Mouse (Mus musculus) heart, postnatal 10 days (tissue): ENCODE results near the gene Pls3. TPM values are rescaled to one million over a fixed set of nuclear protein-coding genes. Genes with fewer than 3 reads are reported as not detected.

Experiments used
- DNase-seq, 2 experiments: peaks; one replicate each; pipeline ENCODE4 v3.0.0; 2021
- intact Hi-C: fragments of 180-260 bp; cut with DNase I; formaldehyde crosslinking; loops from one replicate; pipeline ENCODE4 v1.15.1; 2025
- total RNA-seq, 2 experiments: library from RNA; stranded (reverse); gene quantifications; 2 replicates each; pipeline ENCODE4 v1.2.3; 2021

The Pls3 gene
- total RNA-seq: 10 to 100 TPM; 84.2 to 87.0 TPM

DNA sequence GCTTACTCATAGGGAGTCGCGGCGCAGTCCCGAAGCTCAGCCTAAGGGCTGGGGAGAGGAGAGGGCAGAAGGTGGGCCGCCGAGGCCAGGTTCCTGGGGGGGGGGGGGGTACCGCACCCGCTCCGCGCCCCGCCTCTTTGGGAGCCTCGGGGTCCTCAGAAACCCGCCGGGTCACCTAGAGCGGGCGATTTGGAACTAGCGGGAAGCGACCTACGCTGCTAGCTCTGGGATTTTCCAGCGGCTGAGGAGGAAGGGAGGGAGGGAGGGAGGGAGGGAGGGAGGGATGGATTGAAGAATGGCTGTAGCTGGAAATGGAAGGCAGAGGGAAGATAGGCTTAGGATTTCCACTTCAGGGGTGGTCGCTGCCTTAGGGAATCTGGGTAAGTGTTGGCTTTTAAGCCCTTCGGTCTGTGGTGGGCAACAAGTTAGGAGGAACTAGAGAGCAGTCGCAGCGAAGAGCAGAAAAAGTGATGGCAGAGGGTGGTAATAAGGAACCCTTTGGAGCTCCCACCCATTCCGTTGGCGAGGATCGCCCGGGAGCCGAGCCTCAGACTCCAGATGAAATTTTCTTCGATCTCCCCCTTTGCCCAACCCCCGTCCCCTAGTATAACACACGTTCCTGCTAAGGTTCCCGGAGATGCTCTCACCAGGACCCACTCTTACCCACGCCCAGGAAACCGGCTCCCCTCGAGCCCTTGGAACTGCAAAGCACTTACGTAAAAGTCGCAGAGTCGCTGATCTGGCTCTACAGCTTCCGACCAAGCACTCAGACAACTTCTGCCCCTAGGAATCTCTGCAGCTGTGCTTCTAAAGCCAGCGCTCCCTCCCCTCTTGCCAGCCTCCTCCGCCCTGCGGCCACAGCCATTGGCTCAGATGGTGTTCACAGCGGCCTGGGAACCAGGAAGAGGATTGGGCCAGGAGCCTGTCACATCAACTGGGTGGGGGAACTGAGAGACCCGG is at the start of gene Pls3:
TSS of gene Pls3 (minus strand) at position 851 of the 960 bp plus-strand sequence.
- intact Hi-C loops: loop anchor here (1.0 to 5.0 kb wide), 3 partner anchors 56 to 328 kb away; no protein-coding TSS in a partner anchor
- DNase-seq: peak; percentile 86 to 88

DNA sequence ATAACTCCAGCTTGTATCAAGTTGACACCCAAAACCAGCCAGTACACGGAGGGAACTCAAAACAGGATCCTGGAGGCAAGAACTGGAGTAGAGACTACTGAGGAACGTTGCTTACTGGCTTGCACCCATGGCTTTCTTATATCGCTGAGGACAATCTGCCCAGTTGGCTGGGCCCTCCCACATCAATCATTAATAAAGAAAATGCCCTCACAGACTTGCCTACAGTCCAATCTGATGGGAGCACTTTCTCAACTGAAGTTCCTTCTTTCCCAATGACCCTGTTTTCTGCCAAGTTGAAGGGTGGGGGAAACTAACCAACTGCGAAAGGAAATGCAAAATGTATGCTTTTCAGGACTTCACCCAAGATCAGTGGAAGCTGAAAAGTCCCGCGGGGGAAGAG is 20.7 kb upstream of the Pls3 start:
- intact Hi-C loops: no loop called here
- DNase-seq: no peak

DNA sequence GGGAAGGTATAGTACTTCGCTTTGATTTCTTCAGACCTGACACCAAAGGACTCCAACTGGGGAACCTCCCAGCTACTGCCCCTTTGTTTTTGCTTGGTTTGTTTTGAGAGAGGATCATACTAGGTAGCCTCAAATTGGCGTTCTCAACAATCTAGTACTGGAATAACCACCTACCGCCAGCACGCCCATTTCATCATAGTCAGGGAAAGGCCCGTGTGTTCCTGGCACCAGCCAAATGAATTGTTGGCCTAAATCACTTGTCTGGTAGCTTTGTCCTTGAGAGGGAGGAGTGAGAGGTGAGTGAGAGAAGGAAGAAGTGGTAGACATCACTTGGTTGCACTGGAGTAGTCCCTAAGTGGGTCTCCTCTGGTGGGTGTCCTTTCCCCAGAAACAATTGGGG is 584 bp upstream of the Pls3 start:
- intact Hi-C loops: loop anchor here (1.0 to 5.0 kb wide), 2 partner anchors 57 to 247 kb away; no protein-coding TSS in a partner anchor
- peak in 1 of 2 experiments; percentile 4 for DNase-seq

DNA sequence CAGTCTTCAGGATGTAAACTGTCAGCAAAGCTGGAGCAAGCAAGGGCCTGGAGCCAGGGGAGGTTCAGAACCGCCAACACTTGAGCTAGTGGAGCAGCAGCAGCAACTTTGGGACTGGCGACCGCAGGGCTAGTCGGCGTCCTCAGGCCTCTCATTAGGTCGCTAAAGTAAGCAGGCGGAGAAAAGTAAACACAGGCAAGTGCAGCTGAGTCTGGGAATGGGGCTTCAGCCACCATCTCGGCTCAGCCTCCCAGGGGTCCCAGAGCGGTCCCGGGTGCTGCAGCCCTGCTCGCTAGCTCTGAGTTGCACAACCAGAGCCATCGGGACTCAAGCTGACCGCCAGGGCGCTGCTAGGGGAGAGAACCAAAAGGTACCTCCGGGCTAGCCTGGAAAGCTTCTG is 1.2 kb downstream of the Pls3 start:
- DNase-seq: peak; percentile 46 to 49
- intact Hi-C loops: loop anchor here (2.0 to 5.0 kb wide), 2 partner anchors 21 to 328 kb away; no protein-coding TSS in a partner anchor

DNA sequence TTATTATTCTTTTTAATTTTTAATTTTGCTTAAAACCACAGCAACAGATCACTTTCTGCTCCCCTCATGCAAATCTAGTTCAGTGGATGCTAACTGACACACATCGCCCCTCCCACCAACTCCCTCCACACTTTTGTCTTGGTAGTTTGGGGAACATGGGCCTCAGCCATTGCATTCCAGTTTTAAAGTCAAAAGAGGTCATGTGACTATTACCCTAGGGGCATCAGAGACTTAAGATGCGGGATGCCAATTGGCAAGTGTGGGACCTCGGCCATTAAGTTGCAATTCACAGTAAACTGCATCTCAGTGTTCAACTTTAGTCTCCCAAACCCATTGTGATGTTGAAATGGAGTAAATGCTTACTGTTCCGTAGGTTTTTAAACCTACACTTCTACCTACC is 1.7 kb downstream of the Pls3 start:
- DNase-seq: peak in 1 of 2 experiments; percentile 4

DNA sequence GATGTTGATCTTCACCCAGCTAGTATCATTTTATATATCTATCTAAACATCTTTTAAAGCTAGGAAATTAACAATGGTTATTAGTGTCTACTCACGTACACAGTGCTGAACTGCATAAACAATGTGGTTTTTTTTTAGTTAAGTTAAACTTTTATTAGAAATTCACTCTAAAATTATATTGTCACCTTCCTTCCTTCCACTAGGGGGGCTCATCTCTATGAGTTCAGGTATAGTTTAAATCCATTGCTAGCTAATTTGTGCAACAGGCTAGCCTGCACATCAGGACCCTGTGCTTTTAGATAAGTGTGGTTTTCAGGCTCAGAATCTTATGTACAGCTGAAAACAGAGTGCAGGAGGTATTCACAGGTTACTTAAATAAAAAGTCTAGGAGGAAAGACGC is 3.1 kb downstream of the Pls3 start:
- intact Hi-C loops: loop anchor here (2.0 to 5.0 kb wide), 2 partner anchors 19 to 330 kb away; no protein-coding TSS in a partner anchor

More for the DNA sequence above, 1.7 kb downstream of the Pls3 start:
- intact Hi-C loops: loop anchor here (2.0 to 5.0 kb wide), 2 partner anchors 20 to 329 kb away; no protein-coding TSS in a partner anchor

DNA sequence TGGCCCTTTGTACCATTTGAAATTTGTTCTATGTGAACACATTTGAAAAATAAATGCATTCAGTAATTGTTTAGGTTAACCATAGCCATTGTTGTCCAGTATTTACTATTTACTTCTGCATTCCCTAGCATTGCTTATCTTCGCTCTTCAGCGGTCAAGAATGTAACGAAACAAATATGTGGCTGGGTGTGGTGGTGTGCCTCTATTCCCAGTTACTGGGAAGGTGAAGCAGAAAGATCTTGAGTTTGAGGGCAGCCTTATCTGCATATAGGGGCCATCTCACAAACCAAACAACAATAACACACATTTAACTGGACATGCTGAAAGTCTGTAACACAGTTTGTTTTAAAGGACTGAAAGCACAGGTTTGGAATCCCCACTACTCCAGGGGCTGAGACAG is 13.3 kb downstream of the Pls3 start:
- DNase-seq: no peak
- intact Hi-C loops: no loop called here

More for the DNA sequence above, 3.1 kb downstream of the Pls3 start:
- no peak for DNase-seq

DNA sequence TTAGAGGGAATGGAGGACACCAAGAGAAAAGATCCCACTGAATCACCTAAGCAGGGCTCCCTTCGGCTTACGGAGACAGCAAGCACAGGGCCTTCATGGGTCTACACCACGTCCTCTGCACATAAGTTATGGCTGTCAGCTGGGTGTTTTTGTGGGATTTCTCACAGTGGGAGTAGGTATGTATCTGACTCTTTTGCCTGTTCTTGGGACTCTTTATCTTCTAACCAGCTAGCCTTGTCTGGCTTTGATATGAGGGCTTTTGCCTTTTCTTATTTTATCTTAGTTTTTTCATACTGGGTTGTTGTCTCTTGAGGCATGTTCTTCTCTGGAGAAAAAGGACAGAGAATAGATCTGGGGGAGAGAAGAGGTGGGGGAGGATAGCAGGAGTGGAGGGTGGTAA is 20.7 kb downstream of the Pls3 start:
- intact Hi-C loops: no loop called here

DNA sequence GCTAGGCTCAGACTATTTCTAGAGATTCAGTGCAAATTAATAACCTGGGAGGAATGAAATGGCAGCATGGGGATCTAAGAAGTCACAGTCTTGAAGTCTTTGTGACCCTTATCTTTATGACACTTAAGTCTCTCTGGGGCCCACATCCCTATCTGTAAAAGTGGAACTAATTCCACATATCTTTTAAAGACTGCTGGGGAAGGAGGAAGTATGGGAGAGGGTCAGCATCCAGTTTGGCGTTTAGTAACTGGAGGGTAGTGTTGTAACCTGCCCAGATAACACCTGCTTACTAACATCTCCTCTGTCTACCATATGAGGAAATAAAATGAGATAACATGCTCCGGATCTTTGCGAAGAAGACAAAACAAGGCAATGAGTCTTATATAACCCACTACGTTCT is 30.7 kb downstream of the Pls3 start:
- no peak for DNase-seq
- intact Hi-C loops: no loop called here

More for the DNA sequence above, 20.7 kb downstream of the Pls3 start:
- DNase-seq: no peak

DNA sequence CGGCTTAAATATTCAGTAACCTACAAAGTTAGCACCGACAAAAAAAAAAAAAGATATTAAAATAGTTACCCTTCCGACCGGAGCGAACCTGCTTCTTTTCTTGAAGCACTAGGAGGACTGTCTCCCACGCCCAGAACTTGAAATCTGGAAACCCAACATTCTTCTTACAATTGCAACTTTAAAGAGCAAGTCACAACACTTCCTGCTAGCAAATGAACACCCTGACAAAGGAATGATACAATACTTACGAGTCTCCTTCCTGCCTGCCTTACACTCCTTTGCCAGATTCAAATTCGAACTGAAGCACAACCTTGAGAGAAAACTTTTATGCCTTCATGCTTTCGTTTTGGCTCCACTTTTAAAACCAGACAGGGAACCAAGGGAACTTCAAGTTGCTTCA is 32.1 kb downstream of the Pls3 start:
- DNase-seq: peak; percentile 7 to 12
- intact Hi-C loops: no loop called here

DNA sequence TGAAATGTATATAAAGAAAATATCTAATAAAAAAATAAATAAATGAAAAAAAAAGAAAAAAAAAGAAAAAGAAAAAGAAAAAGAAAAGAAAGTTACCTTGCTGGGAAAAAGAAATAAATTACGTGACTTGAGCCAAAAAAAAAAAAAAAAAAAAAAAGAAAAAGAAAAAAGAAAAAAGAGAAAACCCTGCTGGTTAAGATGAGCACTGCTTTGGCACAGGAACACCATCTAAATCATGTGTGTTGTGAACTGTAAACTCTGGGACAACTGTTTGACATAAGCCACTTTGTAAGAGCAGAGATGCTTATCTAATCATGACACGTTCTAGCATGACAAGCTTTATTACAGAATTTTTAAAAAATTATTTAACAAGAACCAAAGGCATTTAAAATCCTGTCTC is 32.9 kb downstream of the Pls3 start:
- intact Hi-C loops: no loop called here
- DNase-seq: no peak

DNA sequence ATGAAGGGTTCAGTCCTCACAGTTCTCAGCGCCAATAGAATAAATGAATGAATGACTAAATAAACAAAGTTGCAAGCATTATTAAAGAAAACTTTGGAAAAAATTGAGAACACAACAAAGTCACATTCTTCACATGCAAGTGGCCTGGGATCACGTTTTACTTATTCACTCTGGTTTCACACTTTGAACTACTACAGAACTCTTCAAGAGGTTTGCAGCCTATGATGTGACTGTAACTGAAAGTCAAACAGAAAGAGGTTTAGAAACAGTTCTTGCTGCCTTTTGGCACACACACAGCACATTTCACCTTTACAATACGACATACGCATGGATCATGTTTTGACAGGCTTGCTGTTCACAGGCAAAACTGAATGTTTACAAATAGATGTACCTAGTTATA is 34.7 kb downstream of the Pls3 start:
- intact Hi-C loops: no loop called here
- no peak for DNase-seq

DNA sequence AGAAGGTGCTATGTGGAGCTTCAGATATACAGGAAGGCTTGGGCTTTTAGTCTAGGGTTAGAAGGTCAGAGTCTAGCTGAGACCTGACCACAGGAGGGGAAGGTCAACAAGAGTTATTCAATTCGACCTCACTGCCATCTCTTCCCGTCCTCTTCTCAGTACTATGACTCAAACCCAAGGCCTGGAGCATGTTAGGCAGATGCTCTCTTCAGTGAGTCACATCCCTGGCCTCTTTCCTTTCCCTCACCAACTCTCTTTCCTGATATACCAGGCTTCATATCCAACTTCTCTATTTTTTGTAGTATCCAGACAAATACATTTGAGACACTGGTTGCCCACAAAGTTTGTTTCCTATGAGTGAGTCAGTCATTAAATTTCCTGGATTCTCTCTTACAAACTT is 40.1 kb downstream of the Pls3 start:
- intact Hi-C loops: no loop called here
- DNase-seq: no peak

DNA sequence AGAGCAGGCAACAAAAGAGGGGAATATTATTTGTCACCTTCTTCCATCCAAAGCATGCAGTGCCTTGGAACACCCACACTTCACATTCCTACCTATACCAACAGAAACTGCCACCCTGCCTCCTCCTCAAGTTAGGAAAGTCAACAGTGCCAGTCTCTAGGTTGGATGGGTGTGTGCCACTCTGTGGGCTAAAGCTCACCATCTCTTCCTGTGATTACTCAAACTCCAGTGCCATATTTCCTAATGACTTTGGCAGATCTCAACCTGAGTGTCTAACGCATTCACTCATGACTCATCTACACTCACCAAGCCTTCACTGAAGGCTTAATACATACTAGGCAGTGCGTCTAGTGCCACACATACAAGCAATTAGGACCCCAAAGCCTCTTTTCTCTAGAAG is 40.7 kb downstream of the Pls3 start:
- no peak for DNase-seq
- intact Hi-C loops: no loop called here

DNA sequence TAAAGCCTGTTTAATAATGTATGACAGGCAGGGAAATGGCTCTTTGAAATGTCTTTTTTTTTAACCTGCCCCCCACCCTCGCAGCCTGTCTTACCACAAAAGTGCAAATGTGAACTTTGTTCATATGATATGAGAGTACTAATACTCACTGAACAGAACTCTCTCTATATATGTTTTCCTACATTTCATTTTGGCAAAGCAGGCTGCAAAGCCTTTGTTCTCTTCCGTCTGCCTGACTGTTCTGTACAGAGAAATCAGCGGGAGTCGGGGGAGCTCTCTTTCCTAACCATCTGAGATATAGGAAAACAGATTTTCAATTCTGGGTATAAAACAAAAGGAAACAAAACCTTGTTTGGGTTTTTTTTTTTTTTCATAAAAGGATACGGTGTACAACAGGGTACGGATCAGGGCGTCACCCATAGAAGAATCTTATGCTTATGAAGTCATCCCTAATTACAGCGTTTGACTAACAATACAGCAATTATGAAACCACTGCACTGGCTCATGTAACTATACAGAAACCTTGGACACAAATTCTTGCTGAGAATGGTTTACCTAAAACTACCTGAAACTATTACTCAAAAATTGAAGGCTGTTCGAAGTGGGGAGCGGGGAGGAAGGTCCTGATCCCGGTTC is 41.9 kb downstream of the Pls3 start:
- intact Hi-C loops: no loop called here
- peak; percentile 7 to 9 for DNase-seq

DNA sequence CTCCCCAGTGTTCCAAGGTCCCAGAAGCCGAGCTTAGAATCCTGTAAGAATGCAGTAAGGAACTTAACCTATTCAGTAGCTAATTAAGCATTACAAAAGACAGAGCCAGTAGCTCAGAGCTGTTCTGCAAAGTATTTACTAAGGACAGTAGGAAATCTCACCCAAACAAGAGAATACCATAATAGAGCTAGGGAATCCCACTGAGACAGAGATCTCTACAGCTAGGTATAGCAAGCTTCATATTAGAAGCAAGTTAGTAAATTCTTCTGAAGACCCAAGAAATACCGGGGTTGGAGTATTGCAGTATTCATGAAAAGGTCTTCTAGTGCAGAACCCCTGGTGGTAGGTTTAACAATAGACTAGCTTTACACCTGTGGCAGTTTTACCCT is 45.1 kb downstream of the Pls3 start:
- intact Hi-C loops: no loop called here

DNA sequence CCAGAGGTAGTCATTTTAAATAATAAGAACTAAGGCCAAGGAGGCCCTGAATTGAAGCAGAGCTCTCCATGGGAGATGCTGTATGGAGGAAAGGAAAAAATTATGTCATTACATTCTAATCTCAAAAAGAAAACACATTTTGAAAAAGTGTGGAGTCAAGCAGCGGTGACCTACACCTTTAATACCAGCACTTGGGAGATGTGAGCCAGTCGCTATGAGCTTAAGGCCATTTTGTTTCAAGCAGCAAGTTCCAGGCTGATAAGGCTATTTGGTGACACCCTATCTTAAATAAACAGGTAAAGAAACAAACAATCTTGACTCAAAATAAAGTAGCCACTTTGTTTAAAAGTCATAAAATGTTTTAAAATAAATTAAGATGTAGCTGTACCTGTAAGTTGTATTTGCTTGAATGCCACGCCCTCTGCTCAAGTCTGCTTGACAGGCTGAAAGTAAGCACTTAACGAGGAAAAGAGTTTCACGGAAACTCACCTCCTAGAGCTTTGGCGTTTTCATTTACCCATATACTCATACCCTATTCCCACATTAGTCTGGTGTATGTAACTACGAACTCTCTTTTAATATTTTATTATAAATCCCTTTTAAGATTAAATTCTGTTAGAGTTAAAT is 45.6 kb downstream of the Pls3 start:
- no peak for DNase-seq
- intact Hi-C loops: no loop called here

More for the DNA sequence above, 45.1 kb downstream of the Pls3 start:
- DNase-seq: no peak

DNA sequence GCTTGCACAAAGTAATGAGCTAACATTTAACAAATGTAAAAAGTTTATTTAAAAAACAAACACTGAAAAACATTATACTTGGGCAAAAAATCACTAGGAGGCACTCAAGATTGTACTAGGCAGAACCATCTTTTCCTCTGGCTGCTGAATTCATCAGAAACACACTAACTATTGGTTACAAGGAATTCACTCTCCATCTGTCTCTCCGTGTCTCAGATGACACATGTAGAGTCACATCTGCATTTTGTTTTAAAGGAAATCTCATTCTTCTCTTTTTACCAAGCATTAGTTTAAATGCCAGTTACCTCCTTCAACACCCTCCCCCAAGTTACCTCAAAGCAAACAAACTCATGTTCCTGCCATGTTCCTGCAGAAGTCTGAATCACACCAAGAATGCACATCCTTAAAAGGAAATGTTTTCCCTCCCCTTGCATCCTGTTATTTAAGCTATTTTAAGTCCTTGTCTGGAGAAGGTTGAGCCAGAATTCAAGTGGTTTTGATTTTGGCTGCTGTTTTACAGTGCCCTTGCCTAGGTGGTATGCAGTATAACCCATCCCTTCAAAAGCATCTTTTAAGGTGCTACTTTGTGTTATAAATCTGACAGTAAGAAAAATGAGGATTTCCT is 56.2 kb downstream of the Pls3 start:
- peak; percentile 10 to 27 for DNase-seq
- intact Hi-C loops: loop anchor here (1.0 to 10.0 kb wide), 2 partner anchors 57 to 186 kb away; partner anchors contain the start of gene Pls3

DNA sequence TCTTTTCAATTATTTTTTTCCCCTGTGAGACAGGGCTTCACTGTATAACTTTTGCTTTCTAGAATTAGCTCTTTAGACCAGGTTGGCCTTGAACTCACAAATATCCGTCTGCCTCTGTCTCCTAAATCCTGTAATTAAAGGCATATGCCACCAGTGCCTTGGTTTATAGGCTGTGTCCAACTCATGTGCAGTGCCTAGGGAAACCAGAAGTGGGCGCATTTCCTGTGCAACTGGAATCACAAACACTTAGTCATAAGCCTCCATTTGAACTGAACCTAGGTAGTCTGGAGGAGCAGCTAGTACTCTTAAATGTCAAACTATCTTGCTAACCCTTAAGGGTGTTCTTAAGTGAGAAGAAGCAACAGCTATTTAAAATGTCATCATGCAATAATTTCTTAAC is 60.0 kb downstream of the Pls3 start:
- intact Hi-C loops: loop anchor here (10.0 kb wide), 1 partner anchor 190 kb away; no protein-coding TSS in a partner anchor
- no peak for DNase-seq

DNA sequence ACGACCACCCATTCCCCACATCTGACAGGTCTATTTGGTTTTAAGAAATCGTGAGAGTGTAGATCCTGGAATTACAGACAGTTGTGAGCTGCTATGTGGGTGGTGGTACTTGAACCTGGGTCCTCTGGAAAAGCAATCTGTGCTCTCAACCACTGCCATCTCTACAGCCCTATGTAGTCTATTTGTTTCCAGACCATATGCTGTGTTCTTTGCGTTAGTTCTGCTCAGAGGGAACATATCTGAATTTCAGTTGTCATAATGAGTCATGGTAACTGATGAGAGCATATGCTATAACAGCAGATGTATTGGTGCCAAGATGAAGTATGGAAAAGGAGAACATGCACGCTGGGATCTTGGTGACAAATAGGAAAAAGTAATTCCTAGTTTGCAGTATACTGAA is 60.9 kb downstream of the Pls3 start:
- DNase-seq: no peak
- intact Hi-C loops: loop anchor here (10.0 kb wide), 1 partner anchor 191 kb away; no protein-coding TSS in a partner anchor
